Mouse (Mus musculus) urinary bladder, postnatal 0 days (tissue): ENCODE data around the gene Vmn2r61. TPM values are rescaled to one million over a fixed set of nuclear protein-coding genes. Genes with fewer than 3 reads are reported as not detected.

Source experiments
- polyA plus RNA-seq: library from polyadenylated mRNA; unstranded; fragments of >200 nt; fragmentation: Nextera tagmentation; extraction: Ambion mirVana; gene quantifications from 2 replicates; pipeline ENCODE4 v1.2.1, GENCODE M21; 2015

Vmn2r61 gene
- not detected in 2 replicates for polyA plus RNA-seq

DNA sequence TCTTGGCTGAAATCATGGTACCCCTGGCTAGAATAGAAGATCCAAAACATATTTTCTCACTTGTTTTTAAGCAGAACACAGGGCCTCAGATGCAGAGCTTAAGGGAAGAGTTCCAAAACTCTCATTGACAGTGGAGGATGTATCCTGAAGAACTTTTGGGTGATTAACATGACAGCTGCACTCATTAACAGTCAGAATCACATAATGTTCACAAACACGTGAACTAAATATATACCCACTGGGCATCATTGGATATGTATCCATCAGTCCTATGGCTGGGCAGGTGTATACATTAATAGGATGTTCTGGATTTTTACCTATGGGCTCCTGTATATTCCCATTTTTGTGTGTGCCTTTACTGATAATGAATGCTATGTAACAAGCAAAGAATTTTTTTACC lies at the start of gene Vmn2r61:
Gene Vmn2r61, plus strand, starts transcription at position 301 of the 400 bp plus-strand sequence.

Other genes starting within 250 kb of the Vmn2r61 start
- gene Vmn2r59, start 201.0 kb upstream of the Vmn2r61 start, polyA plus RNA-seq = not detected in 2 replicates
- not detected in 2 replicates for gene Vmn2r60, start 152.3 kb upstream of the Vmn2r61 start, polyA plus RNA-seq
- gene 4933421I07Rik, start 188.1 kb downstream of the Vmn2r61 start, polyA plus RNA-seq = not detected in 2 replicates
- gene Zfp141, start 245.7 kb downstream of the Vmn2r61 start, polyA plus RNA-seq = 2.3 and 3.2 TPM in 2 replicates